Mouse (Mus musculus) gastrocnemius, postnatal 14 days (tissue): ENCODE measurements at regions not wholly inside any gene's neighbourhood (a gene's known extent, or its start where the extent isn't known, plus 50 kb on each side); places are given as distances from the start of the nearest gene placed in this dataset.
"Not testable (repeated sequence)": the region's sequence is repeated elsewhere in the genome, so short reads cannot be mapped to it uniquely, and the experiment has no call there.

ENCODE experiments used
- DNase-seq: peaks from one replicate; pipeline ENCODE4 v3.0.0; 2021; ENCODE audit warnings: mixed read lengths
- intact Hi-C: fragments of 180-260 bp; cut with DNase I; formaldehyde crosslinking; loops from one replicate; pipeline ENCODE4 v1.15.1; 2025; ENCODE audit warnings: low total_unique reads
- microRNA-seq, 2 experiments: library from miRNA; unstranded; fragments of <30 nt; microRNA quantifications; one replicate each; pipeline ENCODE4 v1.2.0; 2021

DNA sequence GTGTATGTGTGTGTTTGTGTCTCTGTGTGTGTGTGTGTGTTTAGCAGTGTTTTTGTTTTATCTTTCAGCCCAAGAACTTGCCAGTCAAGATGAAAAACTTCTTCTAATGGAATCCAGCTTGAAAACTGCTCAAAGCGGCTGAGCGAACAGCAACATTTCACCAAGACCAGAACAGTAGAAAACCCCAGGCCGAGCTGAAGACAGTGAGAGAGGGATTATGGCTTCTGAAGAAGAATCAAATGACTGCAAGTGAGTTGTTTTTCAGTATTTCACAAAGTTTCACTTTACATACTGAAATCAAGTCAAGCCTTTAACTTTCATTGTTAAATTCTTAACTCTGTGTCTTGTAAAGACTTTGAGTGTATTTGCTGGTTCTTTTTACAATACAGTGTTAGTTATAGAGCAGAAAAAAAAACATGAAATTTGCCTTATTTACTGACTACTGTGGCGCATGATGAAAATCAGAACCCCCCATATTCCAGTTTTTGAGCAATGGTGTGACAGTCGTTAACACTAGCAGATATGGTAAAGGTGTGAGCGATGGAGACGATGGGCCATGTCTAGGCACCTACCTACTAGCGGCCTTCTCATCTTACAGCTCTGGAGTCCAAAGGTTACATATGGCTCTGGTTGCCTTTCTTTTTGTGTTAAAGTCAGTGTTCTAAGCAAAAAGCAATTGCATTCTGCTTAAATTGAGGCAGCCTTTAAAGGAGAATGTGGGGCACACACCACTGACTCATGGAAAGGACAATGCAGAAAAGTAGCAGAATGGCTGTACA is 357.0 kb downstream of the Gm8797 start:
- no peak for DNase-seq
- intact Hi-C loops, result no loop called here

DNA sequence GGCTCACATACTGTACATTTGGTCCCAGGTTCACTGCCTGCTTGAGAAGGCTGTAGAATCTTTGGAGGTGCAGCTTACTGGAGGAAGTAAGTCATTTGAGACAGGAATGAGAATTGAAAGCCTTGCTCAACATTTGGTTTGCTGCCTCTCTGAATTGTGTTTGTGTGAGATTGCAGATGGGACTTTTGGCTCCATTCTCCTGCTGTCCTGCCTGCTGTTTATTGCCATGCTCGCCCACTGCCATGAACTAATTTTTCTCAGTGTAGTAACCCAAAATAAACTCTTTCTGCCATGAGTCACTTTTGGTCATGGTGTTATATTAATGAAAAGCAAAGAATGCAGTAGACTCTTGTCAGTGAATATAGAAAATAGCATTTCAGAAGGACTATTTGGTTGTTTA is 368.1 kb downstream of the Gm8797 start:
- DNase-seq, result no peak
- intact Hi-C loops, result no loop called here

DNA sequence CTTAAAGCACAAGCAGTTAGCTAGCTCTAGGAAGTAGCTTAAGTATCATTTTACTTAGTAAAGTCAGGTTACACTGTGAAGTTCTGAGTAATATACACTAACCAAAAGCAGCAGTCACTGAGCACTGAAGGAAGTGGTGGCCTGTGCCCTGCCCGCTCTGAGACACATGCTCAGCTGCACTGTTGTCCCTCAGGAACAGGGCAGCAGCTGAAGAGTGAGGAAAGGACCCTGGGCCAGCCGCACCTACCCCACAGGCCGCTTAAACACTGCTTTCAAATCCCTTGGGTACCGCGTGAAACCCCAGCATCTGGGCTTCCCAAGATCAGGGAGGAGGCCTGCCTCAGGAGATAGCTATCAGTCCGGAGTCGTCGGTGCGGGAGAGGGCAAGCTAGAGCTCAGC is 385.1 kb downstream of the Gm8797 start:
- intact Hi-C loops, result not testable (repeated sequence)

DNA sequence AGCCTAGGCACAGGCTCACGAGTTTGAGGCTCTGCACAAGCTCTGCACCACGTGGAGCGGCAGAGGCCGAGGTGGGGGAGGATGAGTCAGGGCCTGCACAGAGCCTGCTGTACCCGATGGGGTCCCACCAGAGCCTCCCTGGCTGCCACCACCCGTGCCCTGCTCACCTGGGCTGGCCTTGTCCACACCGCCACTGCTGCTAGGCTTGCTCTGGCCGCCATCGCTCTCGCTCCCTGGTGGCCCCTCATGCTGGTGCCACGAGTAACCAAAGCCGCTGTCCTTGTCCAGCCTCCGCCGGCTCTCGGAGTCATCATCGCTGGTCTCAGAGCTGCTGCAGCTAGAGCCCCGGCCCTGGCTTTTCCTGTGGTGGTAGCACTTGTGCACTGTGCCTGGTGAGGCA is 386.8 kb downstream of the Gm8797 start:
- DNase-seq, result no peak
- intact Hi-C loops, result no loop called here

More for the DNA sequence above, 385.1 kb downstream of the Gm8797 start:
- not testable (repeated sequence) for DNase-seq

DNA sequence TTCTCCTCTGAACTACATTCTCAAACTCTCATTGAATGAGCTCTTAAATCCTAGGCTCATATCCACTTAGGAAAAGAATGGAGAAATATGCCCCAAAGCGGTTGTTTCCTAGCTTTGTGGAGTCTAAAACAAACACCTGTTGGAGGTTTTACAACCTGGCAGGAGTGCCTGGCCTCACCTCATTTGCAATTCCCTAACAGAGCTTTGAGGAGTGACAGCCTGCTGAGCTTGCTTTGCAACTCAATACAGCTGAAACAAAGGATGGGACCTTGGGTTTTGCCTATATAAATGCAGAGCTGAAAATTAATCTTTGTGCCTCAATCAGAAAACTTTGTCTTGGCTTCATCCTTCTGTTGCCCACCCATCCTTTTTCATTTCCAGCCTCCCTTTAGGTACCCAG is 423.2 kb downstream of the Gm8797 start:
- DNase-seq, result no peak
- intact Hi-C loops, result no loop called here

DNA sequence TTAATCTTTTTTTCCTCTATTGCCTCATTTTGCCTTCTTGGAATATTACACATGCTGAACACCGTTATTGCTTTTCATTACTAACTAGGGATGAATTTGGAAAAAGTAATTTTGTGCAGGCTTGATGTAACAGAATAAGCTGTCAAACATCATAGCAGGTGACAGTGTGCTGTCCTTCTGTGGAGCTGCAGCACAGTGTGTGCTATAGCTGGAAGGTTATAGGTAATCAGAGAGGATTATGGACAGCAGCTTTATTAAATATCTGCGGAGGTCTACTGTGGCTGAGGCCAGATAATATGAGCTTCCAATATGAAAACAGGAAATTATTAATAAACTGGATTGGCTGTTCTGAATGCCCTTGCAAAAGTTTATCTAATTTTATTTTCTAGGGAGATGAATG is 431.9 kb downstream of the Gm8797 start:
- intact Hi-C loops, result no loop called here
- DNase-seq, result no peak

DNA sequence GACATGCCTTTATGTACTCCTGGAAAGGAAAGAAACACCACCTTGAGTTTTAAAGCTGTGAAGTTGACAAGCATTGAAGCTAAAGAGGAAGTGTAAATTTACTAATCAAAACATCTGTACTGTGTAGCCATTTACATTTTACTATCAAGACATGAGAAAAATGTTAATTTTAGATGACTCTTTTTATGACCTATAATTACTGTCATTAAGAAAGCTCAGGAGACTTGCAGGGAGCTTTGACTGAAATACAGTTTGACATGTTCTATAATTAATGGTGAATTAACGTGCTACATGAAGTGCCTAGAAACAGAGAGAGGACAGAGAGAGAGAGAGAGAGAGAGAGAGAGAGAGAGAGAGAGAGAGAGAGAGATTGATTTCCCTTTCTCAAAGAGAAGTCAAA is 432.8 kb downstream of the Gm8797 start:
- intact Hi-C loops, result no loop called here
- no peak for DNase-seq

DNA sequence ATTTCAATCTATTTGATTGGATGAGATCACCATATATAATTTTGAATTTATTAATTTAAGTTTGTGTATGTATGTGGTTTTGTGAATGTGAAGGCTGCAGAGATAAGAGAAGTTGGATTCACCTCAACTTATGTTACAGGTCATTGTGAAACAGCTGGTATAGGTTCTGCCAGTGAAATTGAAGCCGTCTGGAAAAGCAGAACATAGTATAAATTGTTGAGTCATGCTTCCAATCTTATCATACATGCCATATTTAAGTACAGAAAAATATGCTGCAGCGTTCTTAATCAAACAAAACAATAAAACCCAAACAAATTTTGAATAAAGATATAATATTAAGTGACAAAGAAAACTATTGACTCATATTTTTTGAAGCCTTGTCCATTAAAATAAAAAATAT is 415.6 kb downstream of the 1700008P02Rik start:
- DNase-seq, result no peak
- intact Hi-C loops, result no loop called here

DNA sequence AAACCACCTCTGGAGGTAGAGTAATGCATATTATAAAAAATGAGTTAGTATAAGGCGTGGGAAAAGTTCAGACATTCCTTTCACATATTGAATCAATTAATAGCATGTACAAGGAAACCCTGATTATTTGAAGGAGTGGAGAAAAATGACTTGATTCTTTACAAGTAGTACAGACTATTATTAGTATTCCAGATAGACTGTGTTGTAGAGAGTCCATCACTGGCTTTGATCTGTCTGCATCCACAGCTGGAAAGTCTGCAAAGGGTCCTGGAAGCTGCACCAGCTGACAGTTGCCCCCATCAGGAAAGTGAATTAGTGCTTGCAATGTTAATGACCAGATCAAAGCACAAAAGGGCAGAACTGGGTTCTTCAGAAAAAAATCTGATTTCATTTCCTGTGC is 391.6 kb downstream of the 1700008P02Rik start:
- intact Hi-C loops, result no loop called here
- no peak for DNase-seq

Small RNAs in the stretch of these regions (microRNA-seq; reads per million reads assigned to microRNA genes)
- 0 reads per million in 2 experiments for gene Gm25144
- 0 reads per million in 2 experiments for gene Gm25352
